Mouse (Mus musculus) ES-Bruce4 (cell line): Measurements from ENCODE around the gene Pde6h.

Experiments used
- EP300 ChIP-seq: IDR thresholded peaks from 2 replicates; pipeline ENCODE4 v1.6.1; 2011; ENCODE audit warnings: low read depth, low read length; ENCODE audit not compliant: insufficient read depth
- POLR2A ChIP-seq: IDR thresholded peaks from one replicate; pipeline ENCODE4 v1.8.1; 2011; ENCODE audit warnings: low read length; ENCODE audit not compliant: insufficient read depth

DNA sequence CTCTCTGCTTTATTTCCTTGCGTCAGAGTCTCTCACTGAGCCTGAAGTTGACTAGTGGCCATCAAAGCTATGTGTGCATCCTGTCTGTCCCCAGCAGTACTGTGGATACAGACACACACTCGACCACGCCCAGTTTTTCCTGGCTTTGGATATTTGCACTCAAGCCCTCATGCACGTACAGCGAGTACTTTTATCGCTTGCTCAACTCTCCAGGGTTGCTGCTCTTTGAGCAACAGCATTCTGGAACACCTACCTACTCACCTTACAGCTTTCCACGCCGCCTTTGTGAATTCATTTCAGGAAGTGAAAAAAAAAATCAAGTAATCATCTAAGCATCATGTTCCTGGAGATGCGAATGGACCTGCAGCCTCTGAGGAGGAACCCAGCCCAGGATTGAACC is 29.3 kb downstream of the Pde6h start:
- TF ChIP-seq EP300 (no peak), POLR2A (no peak)
